Mouse (Mus musculus): ENCODE results near the gene Sema3a.

DNA sequence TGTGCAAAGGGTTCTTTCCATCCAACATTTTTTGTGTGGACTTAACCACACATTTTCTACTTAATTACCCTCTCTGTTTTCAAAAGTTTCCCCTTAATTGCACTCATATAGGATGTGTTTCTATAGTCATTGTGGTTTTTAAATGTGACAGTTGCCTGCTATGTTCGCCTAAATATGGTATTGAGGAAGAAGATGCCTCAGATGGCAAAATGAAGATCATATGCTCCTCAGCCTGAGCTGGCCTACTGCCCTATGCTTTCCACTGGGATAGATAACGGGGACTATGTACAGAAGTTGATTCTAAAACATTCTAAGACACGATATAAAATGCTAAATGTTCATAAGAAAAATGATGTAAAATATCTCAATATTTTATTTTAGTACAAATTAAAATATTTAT is 138.3 kb downstream of the Sema3a start:
- TF ChIP-seq POLR2A (IDR thresholded peaks at IDR 0.05; ENCODE audit: insufficient read depth, low read length) (no peak), CTCF (IDR thresholded peaks at IDR 0.05; ENCODE audit: low read depth, low read length) (no peak), EP300 (IDR thresholded peaks at IDR 0.05; ENCODE audit: insufficient read depth, low read depth, low read length) (no peak)

Data from ES-Bruce4 (cell line).